Mouse (Mus musculus): ENCODE results near the gene Pkd2.

Gene Pkd2

GRCm38 (mm10) chr5:104465731-104466130 is 6.5 kb downstream of the Pkd2 start:
- DNase-seq (ENCODE audit: low spot score), result no peak

- no peak for DNase-seq (ENCODE audit: low spot score)
Observed at GRCm38 (mm10) chr5:104466816-104467215, 7.6 kb downstream of the Pkd2 start.

- DNase-seq (ENCODE audit: low spot score), result no peak
Observed at GRCm38 (mm10) chr5:104468586-104468985, 9.3 kb downstream of the Pkd2 start.

- no peak for DNase-seq (ENCODE audit: low spot score)
Observed at GRCm38 (mm10) chr5:104470981-104471391, 11.7 kb downstream of the Pkd2 start.

GRCm38 (mm10) chr5:104472371-104472770 is 13.1 kb downstream of the Pkd2 start:
- no peak for DNase-seq (ENCODE audit: low spot score)

GRCm38 (mm10) chr5:104480367-104480766 is 21.1 kb downstream of the Pkd2 start:
- DNase-seq (ENCODE audit: low spot score), result no peak

- DNase-seq (ENCODE audit: low spot score), result no peak
Observed at GRCm38 (mm10) chr5:104482856-104483255, 23.6 kb downstream of the Pkd2 start.

GRCm38 (mm10) chr5:104491561-104491960 is 32.3 kb downstream of the Pkd2 start:
- DNase-seq (ENCODE audit: low spot score), result no peak

- DNase-seq (ENCODE audit: low spot score), result no peak
Observed at GRCm38 (mm10) chr5:104504883-104505282, 45.6 kb downstream of the Pkd2 start.

GRCm38 (mm10) chr5:104507829-104508194 is 48.6 kb downstream of the Pkd2 start:
- no peak for DNase-seq (ENCODE audit: low spot score)

GRCm38 (mm10) chr5:104508195-104508891 is 49.1 kb downstream of the Pkd2 start, which contains the start of gene BC005561:
Gene BC005561, plus strand, starts transcription at chr5:104508352.
- peak; percentile 52 for DNase-seq (ENCODE audit: low spot score)

- no peak for DNase-seq (ENCODE audit: low spot score)
Observed at GRCm38 (mm10) chr5:104511211-104511610, 52.0 kb downstream of the Pkd2 start.

- no peak for DNase-seq (ENCODE audit: low spot score)
Observed at GRCm38 (mm10) chr5:104538612-104539011, 79.4 kb downstream of the Pkd2 start.

GRCm38 (mm10) chr5:104539331-104539730 is 80.1 kb downstream of the Pkd2 start:
- DNase-seq (ENCODE audit: low spot score), result no peak

Measured in spleen, adult 12 weeks (tissue).